Mouse (Mus musculus) cerebral cortex, adult 2 months (tissue): Measurements from ENCODE around the gene Gm10842.

Source experiments
- WGBS: fragments of 180-500 bp; shearing (Covaris S2); methylation state at CpG from one replicate; pipeline ENCODE4 v1.1.7; 2018; 5-methylcytosine and 5-hydroxymethylcytosine counted together

Gm10842 gene

GRCm38 (mm10) chr11:105153068-105153833, 6.6 kb downstream of the Gm10842 start:
- 54% methylated on average over 12 of the region's 12 CpGs for WGBS

GRCm38 (mm10) chr11:105155915-105156314, 9.2 kb downstream of the Gm10842 start:
- 80% methylated on average over 4 of the region's 4 CpGs for WGBS

GRCm38 (mm10) chr11:105156748-105157267, 10.1 kb downstream of the Gm10842 start:
- 86% methylated on average over 19 of the region's 19 CpGs for WGBS

GRCm38 (mm10) chr11:105159673-105160360, 13.1 kb downstream of the Gm10842 start:
- WGBS = 65% methylated on average over 6 of the region's 6 CpGs

GRCm38 (mm10) chr11:105161411-105161810, 14.7 kb downstream of the Gm10842 start:
- 97% methylated on average over 2 of the region's 2 CpGs for WGBS

GRCm38 (mm10) chr11:105164516-105165510, 18.1 kb downstream of the Gm10842 start:
- WGBS = 86% methylated on average over 69 of the region's 69 CpGs

- 92% methylated on average over 10 of the region's 10 CpGs for WGBS
These were observed 20.1 kb downstream of the Gm10842 start for GRCm38 (mm10) chr11:105166780-105167179.

GRCm38 (mm10) chr11:105178516-105178915, 31.8 kb downstream of the Gm10842 start, which contains the start of gene Tlk2:
Gene Tlk2, plus strand, starts transcription at chr11:105178807.
- 45% methylated on average over 2 of the region's 2 CpGs for WGBS

- 82% methylated on average over 4 of the region's 4 CpGs for WGBS
These were observed 32.8 kb downstream of the Gm10842 start for GRCm38 (mm10) chr11:105179523-105179922.

GRCm38 (mm10) chr11:105180471-105181091, 33.9 kb downstream of the Gm10842 start:
- WGBS = under 1% methylated on average over 35 of the region's 35 CpGs

- WGBS = under 1% methylated on average over 59 of the region's 60 CpGs
These were observed 34.5 kb downstream of the Gm10842 start for GRCm38 (mm10) chr11:105181126-105181637.

- WGBS = 2% methylated on average over 81 of the region's 89 CpGs
These were observed 35.2 kb downstream of the Gm10842 start for GRCm38 (mm10) chr11:105181689-105182460.

- WGBS = 3% methylated on average over 4 of the region's 4 CpGs
These were observed 35.8 kb downstream of the Gm10842 start for GRCm38 (mm10) chr11:105182461-105182855.

- WGBS = 91% methylated on average over 3 of the region's 3 CpGs
These were observed 38.0 kb downstream of the Gm10842 start for GRCm38 (mm10) chr11:105184678-105185077.

GRCm38 (mm10) chr11:105192186-105192585, 45.5 kb downstream of the Gm10842 start:
- 80% methylated on average over 3 of the region's 3 CpGs for WGBS
